Mouse (Mus musculus): Measurements from ENCODE around the gene Dlg2. TPM values are rescaled to one million over a fixed set of nuclear protein-coding genes. Genes with fewer than 3 reads are reported as not detected.

Gene Dlg2
- polyA plus RNA-seq, 1 experiment, result 0.85 TPM

GRCm38 (mm10) chr7:90508124-90508523 is 31.7 kb downstream of the Dlg2 start:
- TF ChIP-seq EP300 (IDR thresholded peaks at IDR 0.05; ENCODE audit: insufficient read depth, low read depth, low read length) (no peak), CTCF (IDR thresholded peaks at IDR 0.05; ENCODE audit: low read depth, low read length) (no peak), POLR2A (IDR thresholded peaks at IDR 0.05; ENCODE audit: insufficient read depth, low read length) (no peak)
- H3K4me3 ChIP-seq (ENCODE audit: low read depth, low read length), result no peak overlapping the region

GRCm38 (mm10) chr7:90512293-90512692 is 35.8 kb downstream of the Dlg2 start:
- no peaks in the 10 kb centered on the region for H3K9me3 ChIP-seq (replicated peaks; ENCODE audit: control insufficient read depth, insufficient read depth, low read length, poor library complexity, severe bottlenecking)
- H3K36me3 ChIP-seq (ENCODE audit: control insufficient read depth, insufficient read depth, low read length, poor library complexity, severe bottlenecking), result no peaks in the 10 kb centered on the region
- TF ChIP-seq POLR2A (IDR thresholded peaks at IDR 0.05; ENCODE audit: insufficient read depth, low read length) (no peak), CTCF (IDR thresholded peaks at IDR 0.05; ENCODE audit: low read depth, low read length) (no peak), EP300 (IDR thresholded peaks at IDR 0.05; ENCODE audit: insufficient read depth, low read depth, low read length) (no peak)
- no peak overlapping the region for H3K27ac ChIP-seq (ENCODE audit: insufficient read depth, low read length)
- H3K4me1 ChIP-seq (ENCODE audit: control insufficient read depth, insufficient read depth, low read length), result no peaks in the 10 kb centered on the region
- no peak overlapping the region for H3K4me3 ChIP-seq (ENCODE audit: low read depth, low read length)
- no peak overlapping the region for H3K9ac ChIP-seq (ENCODE audit: low read depth, poor library complexity, severe bottlenecking)
- no peaks in the 10 kb centered on the region for H3K27me3 ChIP-seq (ENCODE audit: control insufficient read depth, insufficient read depth, low read length, poor library complexity, severe bottlenecking)

More at GRCm38 (mm10) chr7:90508124-90508523, 31.7 kb downstream of the Dlg2 start:
- Histone ChIP-seq H3K27ac (ENCODE audit: insufficient read depth, low read length) (no peak overlapping the region), H3K9ac (ENCODE audit: low read depth, poor library complexity, severe bottlenecking) (no peak overlapping the region), H3K4me1 (ENCODE audit: control insufficient read depth, insufficient read depth, low read length) (no peaks in the 10 kb centered on the region), H3K36me3 (ENCODE audit: control insufficient read depth, insufficient read depth, low read length, poor library complexity, severe bottlenecking) (no peaks in the 10 kb centered on the region), H3K27me3 (ENCODE audit: control insufficient read depth, insufficient read depth, low read length, poor library complexity, severe bottlenecking) (no peaks in the 10 kb centered on the region), H3K9me3 (replicated peaks; ENCODE audit: control insufficient read depth, insufficient read depth, low read length, poor library complexity, severe bottlenecking) (no peaks in the 10 kb centered on the region)

DNA sequence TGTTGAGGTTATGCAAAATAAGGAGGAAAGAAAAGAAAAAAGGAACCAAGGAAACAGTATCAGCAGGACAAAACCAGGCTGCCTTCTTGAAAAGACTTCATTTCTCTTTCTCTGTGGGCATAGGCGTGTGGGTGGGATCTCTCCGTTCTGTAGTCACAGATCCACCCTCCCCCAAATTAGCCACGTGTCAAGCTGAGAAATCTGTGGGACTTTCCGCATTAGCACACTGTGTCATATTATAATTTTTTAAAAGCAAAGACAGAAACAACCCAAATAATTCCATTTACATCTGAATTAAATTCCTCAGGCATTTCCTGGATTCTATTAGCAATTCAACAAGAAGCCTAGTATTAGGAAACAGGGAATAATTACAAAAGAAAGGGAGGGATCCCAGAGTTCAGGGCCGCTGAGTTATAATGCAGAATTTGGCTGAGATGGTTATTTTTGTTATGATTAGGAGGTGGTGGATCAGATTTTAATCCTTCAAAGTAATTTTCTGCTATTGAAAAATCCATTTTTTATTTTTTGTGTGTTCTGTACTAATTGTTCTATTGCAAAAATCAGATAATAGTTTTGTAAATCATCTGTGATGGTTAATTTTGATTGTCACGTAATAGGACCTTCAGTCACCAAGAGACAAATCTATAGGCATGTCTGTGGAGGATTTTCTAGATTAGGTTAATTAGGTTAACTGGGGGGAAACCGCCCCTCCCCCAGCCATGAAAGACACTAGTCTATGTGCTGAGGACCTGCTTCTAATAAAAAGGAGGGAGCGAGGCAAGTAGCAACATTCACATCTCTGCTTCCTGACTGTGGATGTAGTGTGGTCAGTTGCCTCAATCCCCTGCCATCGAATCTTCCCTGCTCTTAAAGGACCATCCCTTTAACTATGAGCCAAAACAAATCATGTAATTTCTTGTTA is 63.3 kb downstream of the Dlg2 start:
- Histone ChIP-seq H3K4me1 (ENCODE audit: control insufficient read depth, insufficient read depth, low read length) (peaks cover 4% of the 10 kb centered on the region), H3K4me3 (ENCODE audit: low read depth, low read length) (no peak overlapping the region), H3K9me3 (replicated peaks; ENCODE audit: control insufficient read depth, insufficient read depth, low read length, poor library complexity, severe bottlenecking) (peaks cover 9% of the 10 kb centered on the region), H3K9ac (ENCODE audit: low read depth, poor library complexity, severe bottlenecking) (no peak overlapping the region), H3K27ac (ENCODE audit: insufficient read depth, low read length) (peak overlapping the region; percentile 95), H3K27me3 (ENCODE audit: control insufficient read depth, insufficient read depth, low read length, poor library complexity, severe bottlenecking) (no peaks in the 10 kb centered on the region), H3K36me3 (ENCODE audit: control insufficient read depth, insufficient read depth, low read length, poor library complexity, severe bottlenecking) (no peaks in the 10 kb centered on the region)
- TF ChIP-seq CTCF (IDR thresholded peaks at IDR 0.05; ENCODE audit: low read depth, low read length), result no peak
- peak; percentile 40; the same call in 1 of the 2 replicates for TF ChIP-seq EP300 (IDR thresholded peaks at IDR 0.05; ENCODE audit: insufficient read depth, low read depth, low read length)

DNA sequence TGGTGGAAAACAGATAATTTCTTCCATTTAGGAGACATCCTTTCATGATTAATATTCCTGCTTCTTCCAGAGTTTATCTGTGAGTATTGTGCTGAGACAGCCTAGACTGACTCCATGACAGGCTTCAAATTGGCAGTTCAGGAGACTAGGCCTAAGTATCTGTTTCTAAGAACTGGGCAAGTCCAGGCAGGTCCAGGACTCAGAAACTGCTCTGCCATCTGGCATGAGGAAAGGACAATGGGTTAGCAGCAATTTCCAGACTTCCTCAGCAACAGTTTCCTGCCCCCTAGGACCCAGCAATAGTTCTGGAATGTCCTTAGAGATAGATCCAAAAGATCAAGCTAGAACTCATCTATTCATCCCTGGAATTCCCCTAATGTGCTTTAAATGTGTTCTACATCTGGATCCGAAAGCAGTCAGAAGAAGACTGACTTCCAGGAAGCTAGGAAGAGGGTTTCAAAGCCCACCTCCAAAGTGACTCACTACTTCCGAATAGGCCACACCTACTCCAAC is 64.4 kb downstream of the Dlg2 start:
- Histone ChIP-seq H3K4me3 (ENCODE audit: low read depth, low read length) (no peak overlapping the region), H3K27me3 (ENCODE audit: control insufficient read depth, insufficient read depth, low read length, poor library complexity, severe bottlenecking) (no peaks in the 10 kb centered on the region), H3K9me3 (replicated peaks; ENCODE audit: control insufficient read depth, insufficient read depth, low read length, poor library complexity, severe bottlenecking) (peaks cover 9% of the 10 kb centered on the region), H3K36me3 (ENCODE audit: control insufficient read depth, insufficient read depth, low read length, poor library complexity, severe bottlenecking) (no peaks in the 10 kb centered on the region), H3K27ac (ENCODE audit: insufficient read depth, low read length) (peak overlapping the region; percentile 95), H3K9ac (ENCODE audit: low read depth, poor library complexity, severe bottlenecking) (no peak overlapping the region), H3K4me1 (ENCODE audit: control insufficient read depth, insufficient read depth, low read length) (peaks cover 4% of the 10 kb centered on the region)
- TF ChIP-seq EP300 (IDR thresholded peaks at IDR 0.05; ENCODE audit: insufficient read depth, low read depth, low read length), result peak; percentile 77; the same call in 1 of the 2 replicates
- TF ChIP-seq CTCF (IDR thresholded peaks at IDR 0.05; ENCODE audit: low read depth, low read length), result no peak
- TF ChIP-seq POLR2A (IDR thresholded peaks at IDR 0.05; ENCODE audit: insufficient read depth, low read length), result no peak

- Histone ChIP-seq H3K27ac (ENCODE audit: insufficient read depth, low read length) (no peak overlapping the region), H3K9me3 (replicated peaks; ENCODE audit: control insufficient read depth, insufficient read depth, low read length, poor library complexity, severe bottlenecking) (no peaks in the 10 kb centered on the region), H3K27me3 (ENCODE audit: control insufficient read depth, insufficient read depth, low read length, poor library complexity, severe bottlenecking) (no peaks in the 10 kb centered on the region), H3K4me3 (ENCODE audit: low read depth, low read length) (no peak overlapping the region), H3K4me1 (ENCODE audit: control insufficient read depth, insufficient read depth, low read length) (no peaks in the 10 kb centered on the region), H3K36me3 (ENCODE audit: control insufficient read depth, insufficient read depth, low read length, poor library complexity, severe bottlenecking) (no peaks in the 10 kb centered on the region), H3K9ac (ENCODE audit: low read depth, poor library complexity, severe bottlenecking) (no peak overlapping the region)
- TF ChIP-seq POLR2A (IDR thresholded peaks at IDR 0.05; ENCODE audit: insufficient read depth, low read length) (no peak), EP300 (IDR thresholded peaks at IDR 0.05; ENCODE audit: insufficient read depth, low read depth, low read length) (no peak), CTCF (IDR thresholded peaks at IDR 0.05; ENCODE audit: low read depth, low read length) (no peak)
These were observed 76.9 kb downstream of the Dlg2 start for GRCm38 (mm10) chr7:90553399-90553798.

DNA sequence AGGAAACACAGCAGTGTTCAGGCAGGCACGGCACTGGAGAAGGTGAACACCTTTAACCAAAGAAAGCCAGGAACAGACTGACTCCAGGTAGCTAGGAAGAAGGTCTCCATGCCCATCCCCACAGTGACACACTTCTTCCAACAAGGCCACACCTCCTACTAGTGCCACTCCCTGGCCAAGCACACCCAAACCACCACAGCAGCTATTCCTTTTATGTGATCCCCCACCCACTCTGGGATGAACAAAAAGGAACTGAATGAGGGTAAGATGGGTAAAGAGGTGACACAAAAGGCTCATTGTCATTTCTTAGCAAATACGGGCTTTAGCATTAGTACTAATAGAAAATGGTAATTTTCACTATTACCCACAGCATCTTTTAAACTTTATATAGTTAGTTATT is 77.9 kb downstream of the Dlg2 start:
- H3K36me3 ChIP-seq (ENCODE audit: control insufficient read depth, insufficient read depth, low read length, poor library complexity, severe bottlenecking), result no peaks in the 10 kb centered on the region
- no peaks in the 10 kb centered on the region for H3K4me1 ChIP-seq (ENCODE audit: control insufficient read depth, insufficient read depth, low read length)
- no peak overlapping the region for H3K4me3 ChIP-seq (ENCODE audit: low read depth, low read length)
- no peaks in the 10 kb centered on the region for H3K27me3 ChIP-seq (ENCODE audit: control insufficient read depth, insufficient read depth, low read length, poor library complexity, severe bottlenecking)
- H3K9me3 ChIP-seq (replicated peaks; ENCODE audit: control insufficient read depth, insufficient read depth, low read length, poor library complexity, severe bottlenecking), result no peaks in the 10 kb centered on the region
- H3K27ac ChIP-seq (ENCODE audit: insufficient read depth, low read length), result no peak overlapping the region
- TF ChIP-seq CTCF (IDR thresholded peaks at IDR 0.05; ENCODE audit: low read depth, low read length) (no peak), POLR2A (IDR thresholded peaks at IDR 0.05; ENCODE audit: insufficient read depth, low read length) (no peak), EP300 (IDR thresholded peaks at IDR 0.05; ENCODE audit: insufficient read depth, low read depth, low read length) (no peak)
- no peak overlapping the region for H3K9ac ChIP-seq (ENCODE audit: low read depth, poor library complexity, severe bottlenecking)

Measured in ES-Bruce4 (cell line).